Mouse (Mus musculus): ENCODE measurements around the gene Asb17.
"Not testable (repeated sequence)": the region's sequence is repeated elsewhere in the genome, so short reads cannot be mapped to it uniquely, and the experiment has no call there.

Asb17 gene

GRCm38 (mm10) chr3:153831873-153832653 is 11.9 kb upstream of the Asb17 start:
- no peak for DNase-seq (ENCODE audit: low spot score in 2 of 2)

GRCm38 (mm10) chr3:153832654-153832945 is 11.4 kb upstream of the Asb17 start:
- DNase-seq (ENCODE audit: low spot score in 2 of 2), result no peak

- DNase-seq (ENCODE audit: low spot score in 2 of 2), result no peak
Observed at GRCm38 (mm10) chr3:153834071-153834470, 9.9 kb upstream of the Asb17 start.

- peak in 1 of 2 experiments; percentile 3 for DNase-seq (ENCODE audit: low spot score in 2 of 2)
Observed at GRCm38 (mm10) chr3:153835455-153836086, 8.4 kb upstream of the Asb17 start.

GRCm38 (mm10) chr3:153836316-153836715 is 7.7 kb upstream of the Asb17 start:
- no peak for DNase-seq (ENCODE audit: low spot score in 2 of 2)

GRCm38 (mm10) chr3:153837593-153837992 is 6.4 kb upstream of the Asb17 start:
- DNase-seq (ENCODE audit: low spot score in 2 of 2), result no peak

- no peak for DNase-seq (ENCODE audit: low spot score in 2 of 2)
Observed at GRCm38 (mm10) chr3:153844757-153845156, 748 bp downstream of the Asb17 start.

GRCm38 (mm10) chr3:153845500-153845899 is 1.5 kb downstream of the Asb17 start:
- no peak for DNase-seq (ENCODE audit: low spot score in 2 of 2)

- DNase-seq (ENCODE audit: low spot score in 2 of 2), result no peak
Observed at GRCm38 (mm10) chr3:153846109-153846508, 2.1 kb downstream of the Asb17 start.

GRCm38 (mm10) chr3:153847207-153847733 is 3.3 kb downstream of the Asb17 start:
- no peak for DNase-seq (ENCODE audit: low spot score in 2 of 2)

GRCm38 (mm10) chr3:153849368-153850015 is 5.5 kb downstream of the Asb17 start:
- DNase-seq (ENCODE audit: low spot score in 2 of 2), result no peak

- no peak for DNase-seq (ENCODE audit: low spot score in 2 of 2)
Observed at GRCm38 (mm10) chr3:153850759-153851158, 6.8 kb downstream of the Asb17 start.

- no peak for DNase-seq (ENCODE audit: low spot score in 2 of 2)
Observed at GRCm38 (mm10) chr3:153852266-153852665, 8.3 kb downstream of the Asb17 start.

GRCm38 (mm10) chr3:153858350-153859001 is 14.5 kb downstream of the Asb17 start:
- no peak for DNase-seq (ENCODE audit: low spot score in 2 of 2)

- not testable (repeated sequence) for DNase-seq (ENCODE audit: low spot score in 2 of 2)
Observed at GRCm38 (mm10) chr3:153860392-153860791, 16.4 kb downstream of the Asb17 start.

- DNase-seq (ENCODE audit: low spot score in 2 of 2), result no peak
Observed at GRCm38 (mm10) chr3:153863816-153864215, 19.8 kb downstream of the Asb17 start.

- no peak for DNase-seq (ENCODE audit: low spot score in 2 of 2)
Observed at GRCm38 (mm10) chr3:153864636-153865429, 20.8 kb downstream of the Asb17 start.

GRCm38 (mm10) chr3:153867149-153868136 is 23.4 kb downstream of the Asb17 start:
- DNase-seq (ENCODE audit: low spot score in 2 of 2), result no peak

GRCm38 (mm10) chr3:153871396-153871795 is 27.4 kb downstream of the Asb17 start:
- no peak for DNase-seq (ENCODE audit: low spot score in 2 of 2)

- DNase-seq (ENCODE audit: low spot score in 2 of 2), result no peak
Observed at GRCm38 (mm10) chr3:153886296-153886695, 42.3 kb downstream of the Asb17 start.

All from right cerebral cortex, postnatal 36 days (tissue).